Mouse (Mus musculus): ENCODE results near the gene Rps16. TPM values are rescaled to one million over a fixed set of nuclear protein-coding genes. Genes with fewer than 3 reads are reported as not detected.

The Rps16 gene
- polyA plus RNA-seq (2015; fragmentation: Nextera tagmentation; extraction: Ambion mirVana), result 979 and 1,114 TPM in 2 replicates

GRCm38 (mm10) chr7:28350155-28350883 lies at the start of gene Rps16:
Rps16 (plus strand) TSS chr7:28350652.
- Histone ChIP-seq H3K9me3 (no peaks in the 10 kb centered on the region), H3K4me2 (peak within 1 kb of the TSS; percentile 70), H3K27ac (peak within 1 kb of the TSS; percentile 86), H3K4me1 (peaks cover 20% of the 10 kb centered on the region), H3K4me3 (peak within 1 kb of the TSS; percentile 79), H3K36me3 (peaks cover 33% of the 10 kb centered on the region), H3K27me3 (no peaks in the 10 kb centered on the region), H3K9ac (peak within 1 kb of the TSS; percentile 95)
- peak; percentile 96 for ATAC-seq (ENCODE audit: borderline replicate concordance, extremely low read depth, low FRiP score, low TSS enrichment)
- WGBS, result under 1% methylated on average over 49 of the region's 50 CpGs

GRCm38 (mm10) chr7:28301616-28302433 lies 48.6 kb upstream of the Rps16 start, which contains the start of gene Dll3:
Dll3 (minus strand) TSS chr7:28302238.
- H3K9me3 ChIP-seq, result no peaks in the 10 kb centered on the region
- H3K4me3 ChIP-seq, result peak within 1 kb of the TSS; percentile 19
- H3K27me3 ChIP-seq, result peaks cover 52% of the 10 kb centered on the region
- peak; percentile 53; the same call in 1 of the 2 replicates for ATAC-seq (ENCODE audit: borderline replicate concordance, extremely low read depth, low FRiP score, low TSS enrichment)
- WGBS, result 2% methylated on average over 30 of the region's 30 CpGs
- H3K4me1 ChIP-seq, result peaks cover 9% of the 10 kb centered on the region; the same call in 1 of the 2 replicates
- H3K9ac ChIP-seq, result 0 out of 2 replicates have a peak within 1 kb of the TSS, but pooled peaks have one; percentile 9
- peaks cover 19% of the 10 kb centered on the region for H3K36me3 ChIP-seq
- no peak within 1 kb of the TSS for H3K27ac ChIP-seq
- H3K4me2 ChIP-seq, result peak within 1 kb of the TSS; percentile 55

GRCm38 (mm10) chr7:28305641-28306040 lies 44.8 kb upstream of the Rps16 start:
- ATAC-seq (ENCODE audit: borderline replicate concordance, extremely low read depth, low FRiP score, low TSS enrichment), result no peak
- Histone ChIP-seq H3K9me3 (no peaks in the 10 kb centered on the region), H3K9ac (no peak overlapping the region), H3K27ac (no peak overlapping the region), H3K4me3 (no peak overlapping the region), H3K36me3 (peaks cover 52% of the 10 kb centered on the region), H3K27me3 (peaks cover 19% of the 10 kb centered on the region), H3K4me2 (no peak overlapping the region), H3K4me1 (peaks cover 17% of the 10 kb centered on the region)
- WGBS, result 90% methylated on average over 10 of the region's 10 CpGs

GRCm38 (mm10) chr7:28306216-28306615 lies 44.2 kb upstream of the Rps16 start:
- Histone ChIP-seq H3K36me3 (peaks cover 52% of the 10 kb centered on the region), H3K4me1 (peaks cover 23% of the 10 kb centered on the region), H3K9ac (no peak overlapping the region), H3K4me2 (no peak overlapping the region), H3K9me3 (no peaks in the 10 kb centered on the region), H3K4me3 (no peak overlapping the region), H3K27me3 (peaks cover 13% of the 10 kb centered on the region), H3K27ac (no peak overlapping the region)
- ATAC-seq (ENCODE audit: borderline replicate concordance, extremely low read depth, low FRiP score, low TSS enrichment), result no peak
- 91% methylated on average over 8 of the region's 8 CpGs for WGBS

- Histone ChIP-seq H3K9me3 (no peaks in the 10 kb centered on the region), H3K36me3 (peaks cover 60% of the 10 kb centered on the region), H3K27me3 (no peaks in the 10 kb centered on the region), H3K9ac (no peak overlapping the region), H3K4me3 (no peak overlapping the region), H3K4me1 (peaks cover 20% of the 10 kb centered on the region), H3K4me2 (no peak overlapping the region), H3K27ac (no peak overlapping the region)
- ATAC-seq (ENCODE audit: borderline replicate concordance, extremely low read depth, low FRiP score, low TSS enrichment), result no peak
- WGBS, result 50% methylated on average over 9 of the region's 9 CpGs
Measured at GRCm38 (mm10) chr7:28309737-28310136, 40.7 kb upstream of the Rps16 start.

GRCm38 (mm10) chr7:28311151-28311925 lies 39.1 kb upstream of the Rps16 start:
- Histone ChIP-seq H3K27ac (peak overlapping the region; percentile 67), H3K9me3 (no peaks in the 10 kb centered on the region), H3K4me1 (peaks cover 20% of the 10 kb centered on the region), H3K27me3 (no peaks in the 10 kb centered on the region), H3K36me3 (peaks cover 63% of the 10 kb centered on the region), H3K9ac (peak overlapping the region; percentile 91), H3K4me3 (peak overlapping the region; percentile 96), H3K4me2 (peak overlapping the region; percentile 80)
- 3% methylated on average over 35 of the region's 35 CpGs for WGBS
- ATAC-seq (ENCODE audit: borderline replicate concordance, extremely low read depth, low FRiP score, low TSS enrichment), result no peak; the same call in none of the 2 replicates

- peaks cover 63% of the 10 kb centered on the region for H3K36me3 ChIP-seq
- H3K4me1 ChIP-seq, result peaks cover 20% of the 10 kb centered on the region
- ATAC-seq (ENCODE audit: borderline replicate concordance, extremely low read depth, low FRiP score, low TSS enrichment), result peak; percentile 97
- WGBS, result under 1% methylated on average over 40 of the region's 45 CpGs
- H3K9me3 ChIP-seq, result no peaks in the 10 kb centered on the region
- H3K27ac ChIP-seq, result peak within 1 kb of the TSS; percentile 67
- H3K27me3 ChIP-seq, result no peaks in the 10 kb centered on the region
- H3K4me2 ChIP-seq, result peak within 1 kb of the TSS; percentile 80
- H3K9ac ChIP-seq, result peak within 1 kb of the TSS; percentile 91
- peak within 1 kb of the TSS; percentile 96 for H3K4me3 ChIP-seq
Measured at GRCm38 (mm10) chr7:28311926-28312543, 38.4 kb upstream of the Rps16 start, which contains the start of gene Timm50. Timm50 (minus strand) TSS chr7:28312072.

- ATAC-seq (ENCODE audit: borderline replicate concordance, extremely low read depth, low FRiP score, low TSS enrichment), result no peak
- Histone ChIP-seq H3K4me2 (no peak overlapping the region), H3K9me3 (no peaks in the 10 kb centered on the region), H3K9ac (no peak overlapping the region), H3K27me3 (no peaks in the 10 kb centered on the region), H3K4me3 (no peak overlapping the region), H3K36me3 (peaks cover 91% of the 10 kb centered on the region), H3K4me1 (no peaks in the 10 kb centered on the region), H3K27ac (no peak overlapping the region)
- 84% methylated on average over 3 of the region's 3 CpGs for WGBS
Measured at GRCm38 (mm10) chr7:28318036-28318435, 32.4 kb upstream of the Rps16 start.

- 89% methylated on average over 17 of the region's 17 CpGs for WGBS
- Histone ChIP-seq H3K4me2 (no peak overlapping the region), H3K4me1 (no peaks in the 10 kb centered on the region), H3K9me3 (no peaks in the 10 kb centered on the region), H3K36me3 (peaks cover 98% of the 10 kb centered on the region), H3K27me3 (no peaks in the 10 kb centered on the region), H3K27ac (no peak overlapping the region), H3K9ac (no peak overlapping the region), H3K4me3 (no peak overlapping the region)
- no peak for ATAC-seq (ENCODE audit: borderline replicate concordance, extremely low read depth, low FRiP score, low TSS enrichment)
Measured at GRCm38 (mm10) chr7:28318714-28319113, 31.7 kb upstream of the Rps16 start.

GRCm38 (mm10) chr7:28321974-28322720 lies 28.3 kb upstream of the Rps16 start:
- Histone ChIP-seq H3K4me3 (no peak overlapping the region), H3K36me3 (peaks cover 100% of the 10 kb centered on the region), H3K9ac (no peak overlapping the region), H3K4me2 (no peak overlapping the region), H3K27me3 (no peaks in the 10 kb centered on the region), H3K4me1 (no peaks in the 10 kb centered on the region), H3K27ac (no peak overlapping the region), H3K9me3 (no peaks in the 10 kb centered on the region)
- WGBS, result 88% methylated on average over 15 of the region's 15 CpGs
- ATAC-seq (ENCODE audit: borderline replicate concordance, extremely low read depth, low FRiP score, low TSS enrichment), result no peak

All from lung, embryonic 15.5 days (tissue).